Mouse (Mus musculus) erythroblast, adult 5-6 weeks (primary cell): Measurements from ENCODE around the gene E330021D16Rik. TPM values are rescaled to one million over a fixed set of nuclear protein-coding genes. Genes with fewer than 3 reads are reported as not detected.
A peak's percentile ranks its signal among the peaks of the same experiment; 100 is the strongest.

Experiments
- ATAC-seq: replicated peaks from 2 replicates; pipeline ENCODE4 v1.8.0; 2016; ENCODE audit warnings: moderate number of reproducible peaks, mild to moderate bottlenecking, moderate TSS enrichment, inconsistent platforms; ENCODE audit not compliant: poor library complexity, low FRiP score, severe bottlenecking
- total RNA-seq, 2 experiments: library from RNA; stranded (forward) in 1 of 2; stranded (reverse) in 1 of 2; fragments of 150-400 nt in 1 of 2; fragments of 200-764, 138-1000 nt in 1 of 2; gene quantifications; 2 replicates each; pipeline versions ENCODE4 v1.2.3 to v1.2.4; 2015 to 2017; ENCODE audit warnings: low replicate concordance in 2 of 2

E330021D16Rik gene
- total RNA-seq, 2 experiments from 2014 or later = not detected

DNA sequence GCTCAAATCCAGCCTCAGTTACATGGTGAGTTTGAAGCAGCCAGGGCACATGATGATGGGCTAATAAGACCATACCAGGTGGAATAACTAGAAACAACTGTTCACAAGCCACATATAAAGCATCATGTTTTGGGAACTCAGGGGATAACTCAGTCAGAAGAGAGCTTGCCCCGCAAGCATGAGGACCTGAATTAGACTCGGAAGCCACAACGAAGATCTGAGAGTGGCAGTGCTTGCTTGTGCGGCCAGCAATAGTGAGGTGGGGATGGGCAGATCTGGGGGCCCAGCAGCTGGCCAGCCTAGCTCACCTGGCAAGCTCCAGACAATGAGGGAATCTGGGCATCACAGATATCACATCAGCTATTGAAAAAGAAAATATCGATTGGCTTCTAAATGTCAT is 7.8 kb upstream of the E330021D16Rik start:
- ATAC-seq = no peak

DNA sequence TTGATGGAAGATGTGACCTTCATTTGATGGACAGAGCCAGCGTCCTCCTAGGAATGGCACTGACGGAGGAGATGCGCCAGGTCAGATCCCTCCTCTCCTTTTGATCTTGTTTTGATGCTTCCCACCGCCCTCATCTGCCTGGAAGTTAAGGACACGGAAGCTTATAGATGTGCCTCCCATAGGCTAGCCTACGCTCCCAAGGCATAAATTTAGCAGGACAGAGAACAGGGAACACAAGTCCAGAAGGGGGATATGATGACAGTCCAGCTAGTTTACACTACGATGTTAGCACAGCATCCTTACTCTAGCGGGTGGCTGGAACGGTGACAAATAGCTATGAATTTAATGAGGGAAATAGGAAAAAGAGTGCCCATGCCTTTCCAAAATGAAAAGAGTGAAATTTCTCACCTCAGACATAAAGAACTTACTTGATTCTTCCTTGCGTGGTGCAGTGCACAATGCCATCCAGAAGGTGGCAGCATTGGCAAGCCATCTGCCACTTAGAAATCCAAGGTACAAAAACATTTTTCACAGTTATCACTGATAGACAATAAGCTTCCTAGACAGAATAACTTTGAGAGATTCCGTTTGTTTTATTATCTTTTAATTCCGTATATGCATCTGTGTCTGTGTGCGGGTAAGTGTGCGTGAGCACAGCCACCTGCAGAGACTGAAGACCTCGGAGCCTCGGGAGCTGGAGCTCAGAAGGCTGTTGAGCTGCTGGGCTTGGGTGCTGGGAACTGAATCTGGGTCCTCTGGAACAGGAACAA is 6.9 kb upstream of the E330021D16Rik start:
- ATAC-seq = peak; percentile 71

DNA sequence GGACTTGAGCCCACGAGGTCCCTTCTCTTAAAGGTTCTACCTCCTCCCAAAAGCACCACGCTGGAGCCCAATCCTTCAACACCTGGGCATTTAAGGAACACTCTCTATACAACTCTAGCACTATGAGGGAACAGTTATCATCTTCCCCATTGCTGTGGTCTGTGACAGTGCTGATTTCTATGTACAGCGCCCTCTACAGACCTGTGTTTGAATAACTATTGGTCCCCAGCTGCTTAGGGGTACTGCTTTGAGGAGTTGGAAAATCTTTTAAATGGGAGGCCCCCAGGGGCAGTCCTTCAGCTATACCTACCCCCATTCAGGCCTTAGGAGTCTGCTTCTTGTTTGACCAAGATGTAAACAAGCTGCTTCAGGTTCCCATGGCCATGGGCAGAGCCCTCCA is 5.7 kb upstream of the E330021D16Rik start:
- no peak for ATAC-seq

GRCm38 (mm10) chr6:136418889-136419835 is 3.8 kb upstream of the E330021D16Rik start:
- ATAC-seq = no peak

GRCm38 (mm10) chr6:136418333-136418848 is 3.0 kb upstream of the E330021D16Rik start:
- no peak for ATAC-seq

DNA sequence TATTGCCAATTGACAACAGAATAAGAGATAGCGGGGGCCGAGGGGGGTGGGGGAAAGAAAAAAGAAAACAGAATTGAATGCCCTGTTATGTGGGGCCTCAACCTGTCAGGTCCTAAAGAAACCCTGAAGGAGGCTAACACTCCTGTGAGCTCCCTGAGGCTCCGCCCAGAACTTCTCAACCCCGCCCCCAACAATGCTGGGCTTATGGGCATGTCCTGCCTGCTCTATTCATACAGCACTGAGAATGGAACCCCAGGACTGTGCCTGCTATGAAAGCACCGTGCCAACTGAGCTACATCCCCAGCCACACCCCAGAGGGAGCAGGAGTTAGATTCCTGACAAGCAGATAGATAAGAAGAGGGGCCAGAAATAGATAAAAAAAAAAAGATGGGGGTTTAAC is 2.5 kb upstream of the E330021D16Rik start:
- ATAC-seq = no peak

DNA sequence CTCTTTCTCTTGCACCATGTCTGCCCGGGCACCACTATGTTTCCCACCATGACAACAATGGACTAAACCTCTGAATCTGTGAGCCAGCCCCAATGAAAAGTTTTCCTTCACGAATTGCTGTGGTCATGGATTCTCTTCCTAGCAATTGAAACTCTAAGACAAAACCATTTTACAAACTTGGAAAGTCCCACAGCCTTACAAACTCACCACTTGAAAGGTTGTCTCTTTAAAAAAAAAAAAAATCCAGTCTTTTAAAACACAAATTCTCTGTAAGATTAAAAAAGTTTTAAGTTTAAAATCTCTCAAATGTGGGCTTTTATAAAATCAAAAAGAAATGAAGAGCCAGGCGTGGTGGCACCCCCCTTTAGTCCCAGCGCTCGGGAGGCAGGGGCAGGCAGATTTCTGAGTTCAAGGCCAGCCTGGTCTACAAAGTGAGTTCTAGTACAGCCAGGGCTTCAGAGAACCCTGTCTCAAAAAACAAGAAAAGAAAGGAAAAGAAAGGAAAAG is 1.5 kb downstream of the E330021D16Rik start:
- ATAC-seq = no peak

GRCm38 (mm10) chr6:136407608-136408192 is 7.7 kb downstream of the E330021D16Rik start:
- ATAC-seq = no peak

- ATAC-seq = no peak
These were observed 18.5 kb downstream of the E330021D16Rik start for GRCm38 (mm10) chr6:136396860-136397259.

- ATAC-seq = no peak
These were observed 25.1 kb downstream of the E330021D16Rik start for GRCm38 (mm10) chr6:136390262-136390661.

- ATAC-seq = no peak
These were observed 30.1 kb downstream of the E330021D16Rik start for GRCm38 (mm10) chr6:136385287-136385686.

DNA sequence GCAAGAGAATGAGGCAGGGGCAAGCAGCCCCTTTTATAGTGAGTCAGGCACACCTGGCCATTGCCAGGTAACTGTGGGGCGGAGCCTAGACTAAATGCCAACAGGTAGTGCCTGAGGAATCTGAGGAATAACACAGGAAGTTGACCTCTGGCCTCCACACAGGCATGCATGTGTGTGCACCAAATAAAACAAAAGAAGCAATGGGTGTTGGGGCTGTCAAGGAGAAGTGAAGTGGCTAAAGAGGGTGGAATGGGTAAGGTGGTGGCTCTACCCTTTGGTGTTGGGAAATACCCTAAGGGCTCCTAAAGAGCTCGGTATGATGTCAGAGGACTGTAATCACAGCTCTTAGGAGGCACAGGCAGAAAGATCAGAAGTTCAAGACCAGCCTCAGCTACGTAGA is 32.2 kb downstream of the E330021D16Rik start:
- ATAC-seq = no peak

GRCm38 (mm10) chr6:136376097-136376496 is 39.3 kb downstream of the E330021D16Rik start:
- no peak for ATAC-seq

- no peak for ATAC-seq
These were observed 50.8 kb downstream of the E330021D16Rik start for GRCm38 (mm10) chr6:136364430-136365098.

DNA sequence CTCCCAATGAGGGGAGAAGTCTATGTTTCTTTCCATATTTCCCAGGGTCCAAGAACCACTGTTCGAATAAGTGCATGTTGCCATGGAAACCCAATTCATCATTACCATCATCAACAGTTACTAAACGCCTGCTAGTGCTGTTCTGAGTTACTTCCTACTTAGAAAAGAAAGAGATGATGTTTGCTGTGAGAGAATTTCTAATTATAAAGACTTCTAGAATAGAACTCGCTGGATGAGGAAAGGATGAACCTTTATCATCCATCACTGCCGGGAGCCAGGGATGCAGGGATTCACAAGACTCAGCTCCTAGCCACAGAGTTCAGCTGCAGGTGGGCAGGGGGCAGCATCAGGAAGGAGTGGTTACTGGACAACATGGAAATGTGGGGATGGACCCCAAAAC is 51.4 kb downstream of the E330021D16Rik start:
- ATAC-seq = no peak

DNA sequence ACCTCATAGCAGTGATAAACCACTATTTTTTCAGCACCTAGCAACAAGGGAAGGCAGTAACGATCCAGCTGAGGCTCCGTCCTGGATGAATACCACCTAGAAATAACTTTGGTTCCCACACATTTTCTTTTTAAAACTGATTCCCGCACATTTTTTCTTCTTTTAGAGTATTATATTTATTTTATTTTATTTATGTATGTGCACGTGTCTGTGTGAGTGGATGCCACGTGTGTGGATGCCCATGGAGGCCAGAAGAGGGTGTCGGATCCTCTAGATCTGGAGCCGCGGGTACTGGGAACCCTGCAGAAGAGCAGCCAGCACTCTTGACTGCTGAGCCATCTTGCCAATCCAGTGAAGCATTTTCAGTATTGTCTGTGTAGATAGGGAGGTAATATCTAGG is 52.1 kb downstream of the E330021D16Rik start:
- ATAC-seq = no peak

DNA sequence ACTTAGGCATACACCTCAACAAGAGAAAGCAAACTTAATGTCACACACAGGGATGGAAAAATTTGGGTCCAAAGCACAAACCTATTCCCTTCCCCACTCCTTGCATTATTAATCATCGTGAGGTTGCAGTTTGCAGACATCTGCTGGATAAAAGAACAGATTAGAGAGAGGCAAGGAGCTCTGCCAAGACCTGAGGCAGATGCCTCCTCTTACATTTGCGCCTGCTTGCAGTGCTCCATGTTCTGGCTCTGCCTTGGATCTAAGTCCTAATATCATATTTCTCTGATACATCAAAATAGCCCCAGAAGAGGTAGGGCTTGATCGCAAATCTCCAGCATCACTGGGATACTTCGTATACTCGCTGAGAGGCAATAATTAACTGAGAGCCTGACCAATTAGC is 56.9 kb downstream of the E330021D16Rik start:
- no peak for ATAC-seq

DNA sequence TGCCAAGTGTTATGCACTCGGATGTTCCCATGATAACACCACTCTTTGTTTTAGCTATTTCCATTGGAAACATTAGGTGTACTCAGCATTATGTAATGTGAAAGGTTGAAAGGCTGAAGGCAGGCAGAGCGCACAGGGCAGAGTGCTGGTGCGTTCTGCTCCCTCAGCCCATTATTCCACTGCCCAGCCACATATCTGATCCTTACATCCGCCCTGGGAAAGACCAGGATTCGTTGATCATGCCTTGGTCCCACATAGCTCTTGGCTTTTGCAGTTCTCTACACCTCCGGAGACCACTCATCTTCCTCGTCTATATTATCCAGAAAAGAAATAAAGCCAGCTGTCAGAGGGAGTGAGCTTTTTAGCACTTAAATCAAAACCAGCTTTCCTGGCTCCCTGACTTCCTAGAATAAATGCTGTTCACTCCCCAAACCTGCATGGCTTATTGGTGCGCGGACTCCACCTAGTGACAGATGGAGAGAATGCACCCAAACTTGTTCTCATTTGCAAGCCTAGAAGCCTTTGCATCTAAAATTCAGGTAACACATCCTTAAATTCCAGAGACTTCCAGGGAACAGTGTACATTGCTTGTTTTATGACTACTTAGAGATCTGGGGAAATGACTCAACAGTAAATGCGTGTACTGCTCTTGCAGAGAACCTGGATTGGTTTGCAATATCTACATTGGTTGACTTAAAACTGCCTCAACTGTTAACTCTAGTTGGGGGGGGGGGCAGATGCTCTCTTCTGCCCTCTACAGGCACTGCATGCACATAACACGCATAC is 61.8 kb downstream of the E330021D16Rik start:
- no peak for ATAC-seq
